Mouse (Mus musculus) heart, postnatal 14 days (tissue): ENCODE measurements around the gene Asz1. TPM values are rescaled to one million over a fixed set of nuclear protein-coding genes. Genes with fewer than 3 reads are reported as not detected.

ENCODE experiments used
- DNase-seq, 2 experiments: peaks; one replicate each; pipeline ENCODE4 v3.0.0; 2021 to 2022
- intact Hi-C: fragments of 180-260 bp; cut with DNase I; formaldehyde crosslinking; loops from one replicate; pipeline ENCODE4 v1.15.1; 2025
- total RNA-seq, 2 experiments: library from RNA; stranded (reverse); gene quantifications; 2 replicates each; pipeline ENCODE4 v1.2.3; 2021

Gene Asz1
- total RNA-seq, 2 experiments from 2014 or later = not detected

DNA sequence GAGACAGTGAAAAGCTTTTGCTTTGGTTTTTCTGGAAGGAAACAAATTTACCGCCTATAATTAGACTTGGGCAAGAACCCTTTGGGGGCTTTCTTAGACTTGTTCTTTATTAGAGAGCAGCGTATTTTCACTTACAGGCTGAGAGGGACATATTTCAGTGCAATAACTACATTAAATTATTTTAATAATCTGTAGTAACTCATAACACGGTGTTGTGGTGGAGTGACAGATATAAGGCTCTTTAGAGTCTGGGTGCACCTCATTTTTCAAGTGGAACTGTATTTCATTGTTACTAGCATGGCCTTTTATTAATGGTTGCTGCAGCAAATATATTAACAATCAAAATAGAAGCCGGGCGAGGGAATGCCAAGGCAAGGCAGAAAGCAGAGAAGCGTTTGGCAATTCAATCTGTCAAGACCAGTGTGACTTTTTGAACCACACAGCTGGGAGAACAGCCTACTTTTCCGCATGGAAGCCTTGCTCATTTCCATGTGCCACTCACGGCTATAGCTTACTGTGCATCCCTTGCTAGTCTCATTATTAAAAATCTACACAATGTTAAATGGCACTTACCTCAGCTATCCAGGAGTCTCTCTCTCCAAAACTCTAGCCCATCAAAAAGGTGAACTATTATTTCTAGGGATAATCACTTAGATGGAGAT is 84.6 kb downstream of the Asz1 start:
- intact Hi-C loops = no loop called here
- no peak for DNase-seq

DNA sequence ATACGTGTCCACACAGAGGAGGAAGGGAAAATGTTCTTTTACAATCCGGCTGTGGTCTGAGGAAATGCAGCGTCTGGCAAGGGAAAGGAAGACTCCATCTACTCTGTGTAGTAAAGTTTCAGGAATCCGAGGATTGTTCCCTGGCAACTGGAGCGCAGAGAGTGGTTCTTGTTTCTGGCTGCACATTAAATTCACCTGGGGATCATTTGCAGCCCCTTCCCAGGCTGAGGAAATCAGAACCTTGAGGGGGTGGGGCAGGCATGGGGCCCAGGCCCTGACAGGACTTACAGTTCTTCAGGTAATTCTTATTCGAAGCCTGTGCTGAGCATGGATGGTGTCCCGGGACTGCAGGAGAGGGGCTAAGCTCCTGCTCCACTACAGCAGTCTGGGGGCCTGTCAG is 95.5 kb downstream of the Asz1 start:
- intact Hi-C loops = no loop called here
- DNase-seq = no peak

GRCm38 (mm10) chr6:18007356-18007755 is 101.5 kb downstream of the Asz1 start:
- intact Hi-C loops = no loop called here
- no peak for DNase-seq

DNA sequence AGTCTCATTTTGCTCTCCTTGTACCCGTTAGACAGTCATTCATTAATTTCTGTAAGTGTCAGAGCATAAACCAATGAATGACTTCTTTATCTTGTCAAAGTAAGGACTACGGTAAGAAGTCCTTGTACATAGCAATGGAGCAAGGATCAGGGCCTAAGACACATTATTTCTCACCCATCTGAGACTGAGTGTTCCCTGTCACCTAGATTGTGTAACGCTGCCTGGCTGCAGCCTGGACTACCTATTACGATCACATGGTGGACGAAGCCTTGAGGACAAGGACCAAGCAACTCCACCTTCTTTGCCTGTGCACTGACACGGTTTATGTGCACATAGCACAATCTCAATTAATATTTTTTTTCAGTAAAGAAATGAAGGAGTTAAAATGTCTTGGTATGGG is 106.8 kb downstream of the Asz1 start:
- DNase-seq = no peak
- intact Hi-C loops = no loop called here

Other genes starting within 250 kb of the Asz1 start
- gene Wnt2, start 78.5 kb downstream of the Asz1 start, total RNA-seq = 1 to 10 TPM; 1.1 to 1.2 TPM
- gene Cftr, start 61.6 kb upstream of the Asz1 start, total RNA-seq = under 1 TPM; 0.24 to 0.29 TPM